21 mouse cellular contexts compared by ENCODE assay signal in genomic region chr6:67787091-67787765, GRCm38 (mm10).
"Had no signal": no experiment of that assay in that cellular context is flagged by ENCODE, and none has a peak within 500 bp of the region (broad histone marks: within the 10 kb centered on the region; RNA-seq: fewer than 3 reads in every experiment).

No protein-coding gene starts in this region.

- H3K4me3 ChIP-seq: heart, adult 2 months; heart, embryonic 13.5 days; heart, embryonic 15.5 days; intestine, embryonic 15.5 days; limb, embryonic 13.5 days; limb, embryonic 15.5 days; liver, embryonic 12.5 days had no signal

- H3K9me3 ChIP-seq: heart, embryonic 13.5 days; heart, embryonic 15.5 days; intestine, embryonic 15.5 days; limb, embryonic 13.5 days; limb, embryonic 15.5 days; liver, embryonic 12.5 days had no signal

- H3K36me3 ChIP-seq: heart, embryonic 13.5 days; heart, embryonic 15.5 days; intestine, embryonic 15.5 days; limb, embryonic 13.5 days; limb, embryonic 15.5 days; liver, embryonic 12.5 days had no signal

- DNase-seq: gastrocnemius, postnatal 14 days; gastrocnemius, postnatal 36 days; heart, adult 11 months; heart, adult 2 months; heart, postnatal 14 days; heart, postnatal 36 days; kidney, adult 18-20 months; kidney, adult 8-10 months; kidney, postnatal 10 days; kidney, postnatal 25 days; layer of hippocampus, adult 9-11 months; layer of hippocampus, postnatal 36 days; left cerebral cortex, postnatal 4 days had no signal

- H3K27me3 ChIP-seq: heart, embryonic 13.5 days; heart, embryonic 15.5 days; intestine, embryonic 15.5 days; limb, embryonic 13.5 days; limb, embryonic 15.5 days; liver, embryonic 12.5 days had no signal

- H3K4me1 ChIP-seq: heart, embryonic 13.5 days; heart, embryonic 15.5 days; intestine, embryonic 15.5 days; limb, embryonic 13.5 days; limb, embryonic 15.5 days; liver, embryonic 12.5 days had no signal

- H3K9ac ChIP-seq: heart, embryonic 13.5 days; heart, embryonic 15.5 days; hindbrain, embryonic 14.5 days; intestine, embryonic 15.5 days; limb, embryonic 13.5 days; limb, embryonic 15.5 days; liver, embryonic 12.5 days; liver, embryonic 14.5 days had no signal

- H3K27ac ChIP-seq: heart, adult 2 months; heart, embryonic 13.5 days; heart, embryonic 15.5 days; hindbrain, embryonic 14.5 days; intestine, embryonic 15.5 days; limb, embryonic 13.5 days; limb, embryonic 15.5 days; liver, embryonic 12.5 days; liver, embryonic 14.5 days had no signal
